Mouse (Mus musculus) MEL (cell line): Measurements from ENCODE around the gene Ddx6. TPM values are rescaled to one million over a fixed set of nuclear protein-coding genes. Genes with fewer than 3 reads are reported as not detected.

Experiments used
- DNase-seq: peaks from one replicate; pipeline ENCODE4 v3.0.0; 2011; ENCODE audit warnings: low read depth, low spot score
- H3K27ac ChIP-seq: 2 replicates; pipeline ENCODE4 v1.5.1; 2012; ENCODE audit warnings: low read depth, mild to moderate bottlenecking, control low read depth, low read length, moderate library complexity; ENCODE audit not compliant: control insufficient read depth
- H3K27me3 ChIP-seq, 2 experiments: fragments of 150-350 bp in 1 of 2; sonication (generic) in 1 of 2; 2 replicates each; pipeline ENCODE4 v1.6.1; 2012; ENCODE audit warnings: low read length in 2 of 2, mild to moderate bottlenecking in 2 of 2, improper control_type of control experiment in 1 of 2, moderate library complexity in 1 of 2; ENCODE audit not compliant: insufficient read depth in 2 of 2, control insufficient read depth in 1 of 2
- H3K36me3 ChIP-seq, 2 experiments: 2 replicates each; pipeline ENCODE4 v1.6.1; 2012 to 2014; ENCODE audit warnings: low read length in 2 of 2, improper control_type of control experiment in 1 of 2, inconsistent platforms in 1 of 2, mild to moderate bottlenecking in 1 of 2; ENCODE audit not compliant: insufficient read depth in 2 of 2, control insufficient read depth in 1 of 2
- H3K4me1 ChIP-seq, 2 experiments: fragments of 150-350 bp in 1 of 2; sonication (generic) in 1 of 2; 2 replicates each; pipeline ENCODE4 v1.6.1; 2012; ENCODE audit warnings: low read length in 2 of 2, improper control_type of control experiment in 1 of 2, mild to moderate bottlenecking in 1 of 2; ENCODE audit not compliant: insufficient read depth in 2 of 2, control insufficient read depth in 1 of 2
- H3K4me3 ChIP-seq, 2 experiments: fragments of 150-350 bp in 1 of 2; sonication (generic) in 1 of 2; 2 replicates each; pipeline ENCODE4 v1.5.1; 2012; ENCODE audit warnings: low read depth in 2 of 2, low read length in 2 of 2, mild to moderate bottlenecking in 2 of 2, moderate library complexity in 2 of 2, control low read depth in 1 of 2, improper control_type of control experiment in 1 of 2; ENCODE audit not compliant: control insufficient read depth in 1 of 2, insufficient read depth in 1 of 2
- H3K79me2 ChIP-seq: 2 replicates; pipeline ENCODE4 v1.6.1; 2012; ENCODE audit warnings: mild to moderate bottlenecking, low read length, moderate library complexity; ENCODE audit not compliant: control insufficient read depth, poor library complexity, insufficient read depth
- H3K9ac ChIP-seq: 2 replicates; pipeline ENCODE4 v1.6.1; 2012; ENCODE audit warnings: low read depth, mild to moderate bottlenecking, control low read depth, low read length, moderate library complexity; ENCODE audit not compliant: control insufficient read depth, poor library complexity, severe bottlenecking
- H3K9me3 ChIP-seq: fragments of 150-350 bp; sonication (generic); replicated peaks from 2 replicates; pipeline ENCODE4 v1.6.1; 2012; ENCODE audit warnings: mild to moderate bottlenecking, low read length, improper control_type of control experiment, moderate library complexity; ENCODE audit not compliant: insufficient read depth
- CHD2 ChIP-seq: IDR thresholded peaks from 2 replicates; pipeline ENCODE4 v1.6.1; 2011; ENCODE audit warnings: low read length, improper control_type of control experiment
- E2F4 ChIP-seq: IDR thresholded peaks from 2 replicates; pipeline ENCODE4 v1.6.1; 2011; ENCODE audit warnings: low read depth, low read length, improper control_type of control experiment, borderline replicate concordance
- ETS1 ChIP-seq: IDR thresholded peaks from 2 replicates; pipeline ENCODE4 v1.6.1; 2012; ENCODE audit warnings: low read depth, mild to moderate bottlenecking, inconsistent platforms, low read length, improper control_type of control experiment, moderate library complexity
- GATA1 ChIP-seq: IDR thresholded peaks from 2 replicates; pipeline ENCODE4 v1.6.1; 2011; ENCODE audit warnings: low read depth, low read length, improper control_type of control experiment
- JUND ChIP-seq: IDR thresholded peaks from 2 replicates; pipeline ENCODE4 v1.6.1; 2011; ENCODE audit warnings: low read depth, mild to moderate bottlenecking, improper control_type of control experiment, low read length
- MAFK ChIP-seq: IDR thresholded peaks from 2 replicates; pipeline ENCODE4 v1.6.1; 2011; ENCODE audit warnings: low read depth, mild to moderate bottlenecking, low read length, improper control_type of control experiment, borderline replicate concordance
- MAX ChIP-seq: IDR thresholded peaks from 2 replicates; pipeline ENCODE4 v1.6.1; 2011; ENCODE audit warnings: low read length, improper control_type of control experiment
- MAZ ChIP-seq: IDR thresholded peaks from 2 replicates; pipeline ENCODE4 v1.6.1; 2012; ENCODE audit warnings: low read depth, mild to moderate bottlenecking, inconsistent platforms, low read length, improper control_type of control experiment
- MXI1 ChIP-seq: IDR thresholded peaks from 2 replicates; pipeline ENCODE4 v1.6.1; 2011; ENCODE audit warnings: mild to moderate bottlenecking, low read depth, low read length, improper control_type of control experiment
- MYB ChIP-seq: IDR thresholded peaks from 2 replicates; pipeline ENCODE4 v1.6.1; 2011; ENCODE audit warnings: mild to moderate bottlenecking, low read depth, low read length, improper control_type of control experiment
- NRF1 ChIP-seq: IDR thresholded peaks from 2 replicates; pipeline ENCODE4 v1.6.1; 2014; ENCODE audit warnings: low read depth, mild to moderate bottlenecking, inconsistent platforms, low read length, improper control_type of control experiment, moderate library complexity; ENCODE audit not compliant: poor library complexity, insufficient read depth, severe bottlenecking
- POLR2A ChIP-seq, 2 experiments: IDR thresholded peaks; 2 replicates each; pipeline ENCODE4 v1.6.1; 2011 to 2012; ENCODE audit warnings: low read length in 2 of 2, mild to moderate bottlenecking in 2 of 2, control low read depth in 1 of 2, improper control_type of control experiment in 1 of 2, low read depth in 1 of 2, moderate library complexity in 1 of 2; ENCODE audit not compliant: control insufficient read depth in 1 of 2, insufficient read depth in 1 of 2, poor library complexity in 1 of 2
- POLR2AphosphoS2 ChIP-seq: IDR thresholded peaks from 2 replicates; pipeline ENCODE4 v1.6.1; 2011; ENCODE audit warnings: low read length, improper control_type of control experiment
- RAD21 ChIP-seq: IDR thresholded peaks from 2 replicates; pipeline ENCODE4 v1.6.1; 2011; ENCODE audit warnings: mild to moderate bottlenecking, low read depth, low read length, improper control_type of control experiment
- RCOR1 ChIP-seq: IDR thresholded peaks from 2 replicates; pipeline ENCODE4 v1.6.1; 2012; ENCODE audit warnings: low read depth, mild to moderate bottlenecking, inconsistent platforms, low read length, improper control_type of control experiment
- SIN3A ChIP-seq: IDR thresholded peaks from 2 replicates; pipeline ENCODE4 v1.6.1; 2012; ENCODE audit warnings: low read length, improper control_type of control experiment, inconsistent platforms
- TAL1 ChIP-seq: IDR thresholded peaks from 2 replicates; pipeline ENCODE4 v1.6.1; 2012; ENCODE audit warnings: mild to moderate bottlenecking, inconsistent platforms, low read length, moderate library complexity, mixed read lengths
- TBP ChIP-seq: IDR thresholded peaks from 2 replicates; pipeline ENCODE4 v1.8.0; 2011; ENCODE audit warnings: low read depth, low read length, improper control_type of control experiment
- ZC3H11A ChIP-seq: IDR thresholded peaks from 2 replicates; pipeline ENCODE4 v1.6.1; 2012; ENCODE audit warnings: low read depth, mild to moderate bottlenecking, inconsistent platforms, low read length, improper control_type of control experiment
- ZMIZ1 ChIP-seq: IDR thresholded peaks from 2 replicates; pipeline ENCODE4 v1.6.1; 2012; ENCODE audit warnings: low read depth, mild to moderate bottlenecking, inconsistent platforms, low read length, improper control_type of control experiment, moderate library complexity
- ZNF384 ChIP-seq: IDR thresholded peaks from 2 replicates; pipeline ENCODE4 v1.6.1; 2012; ENCODE audit warnings: low read depth, mild to moderate bottlenecking, inconsistent platforms, low read length, improper control_type of control experiment
- polyA plus RNA-seq, 2 experiments: library from polyadenylated mRNA; stranded (reverse) in 1 of 2; unstranded in 1 of 2; fragments of >175 nt in 1 of 2; fragments of >200 nt in 1 of 2; gene quantifications; 2 replicates each; pipeline versions ENCODE4 v1.2.1 to v1.2.4; 2012; ENCODE audit warnings: low replicate concordance in 2 of 2, low read depth in 1 of 2; ENCODE audit not compliant: insufficient read length in 2 of 2, insufficient read depth in 1 of 2, missing spikeins in 1 of 2
- total RNA-seq: library from RNA; depleted of rRNA; stranded (reverse); fragments of 300-350 nt; gene quantifications from 2 replicates; pipeline ENCODE4 v1.2.3, GENCODE M21; 2012

The Ddx6 gene
- total and polyA plus RNA-seq, 3 experiments, result 35.9 to 96.5 (median 41.9) TPM

- TF ChIP-seq TAL1, result no peak
- no peak for TF ChIP-seq MAFK
- no peak for TF ChIP-seq ZNF384
- TF ChIP-seq JUND, result no peak
- TF ChIP-seq MAX, result no peak
- 0 out of 2 replicates have a peak, but pooled peaks have one; percentile 22 for TF ChIP-seq RCOR1
- no peak for TF ChIP-seq TBP
- no peak for TF ChIP-seq POLR2AphosphoS2
- no peak for TF ChIP-seq GATA1
- no peak for TF ChIP-seq POLR2A (IDR thresholded peaks at IDR 0.05; ENCODE audit: control insufficient read depth in 1 of 2, insufficient read depth in 1 of 2, low read depth in 1 of 2, low read length in 2 of 2, poor library complexity in 1 of 2)
- TF ChIP-seq MXI1, result no peak
- peak; percentile 97 for TF ChIP-seq RAD21
- TF ChIP-seq ZC3H11A, result peak; percentile 95
- no peak for TF ChIP-seq E2F4
- TF ChIP-seq SIN3A, result peak; percentile 35; the same call in 1 of the 2 replicates
- no peak for TF ChIP-seq ETS1
- TF ChIP-seq MAZ, result peak; percentile 47; the same call in 1 of the 2 replicates
- no peak for TF ChIP-seq ZMIZ1
- no peak for TF ChIP-seq CHD2
Measured at GRCm38 (mm10) chr9:44652027-44652426, 47.3 kb downstream of the Ddx6 start (continued).

- no peaks in the 10 kb centered on the region for H3K9me3 ChIP-seq
- no peak overlapping the region for H3K4me3 ChIP-seq
- H3K27ac ChIP-seq, result no peak overlapping the region
- no peaks in the 10 kb centered on the region for H3K27me3 ChIP-seq
- H3K9ac ChIP-seq, result no peak overlapping the region
- no peaks in the 10 kb centered on the region; the same call in 1 of the 2 replicates for H3K79me2 ChIP-seq
- H3K4me1 ChIP-seq, result no peaks in the 10 kb centered on the region
- no peaks in the 10 kb centered on the region for H3K36me3 ChIP-seq
- DNase-seq, result no peak
- no peak for TF ChIP-seq CHD2
- TF ChIP-seq MYB, result no peak
- no peak for TF ChIP-seq NRF1
- TF ChIP-seq MAX, result no peak
- TF ChIP-seq SIN3A, result no peak
- no peak for TF ChIP-seq RAD21
- TF ChIP-seq ZMIZ1, result no peak
Measured at GRCm38 (mm10) chr9:44653896-44654295, 49.2 kb downstream of the Ddx6 start.
